Mouse (Mus musculus) gonadal fat pad, adult 2 months (tissue): Measurements from ENCODE around the gene Sys1. TPM values are rescaled to one million over a fixed set of nuclear protein-coding genes. Genes with fewer than 3 reads are reported as not detected.

Experiments used
- DNase-seq: peaks from one replicate; pipeline ENCODE4 v3.0.0-alpha.2; 2012; ENCODE audit warnings: low read depth
- polyA plus RNA-seq: library from polyadenylated mRNA; depleted of rRNA; stranded (reverse); fragments of >200 nt; gene quantifications from 2 replicates; pipeline ENCODE4 v1.2.3, GENCODE M21; 2012

Gene Sys1
- polyA plus RNA-seq, 1 experiment, result 94.8 TPM

GRCm38 (mm10) chr2:164497691-164498268 is 41.0 kb downstream of the Sys1 start:
- DNase-seq, result no peak

GRCm38 (mm10) chr2:164499317-164499716 is 42.6 kb downstream of the Sys1 start:
- no peak for DNase-seq

- no peak for DNase-seq
Measured at GRCm38 (mm10) chr2:164500511-164500910, 43.7 kb downstream of the Sys1 start.

GRCm38 (mm10) chr2:164504919-164505318 is 48.2 kb downstream of the Sys1 start:
- no peak for DNase-seq

- no peak for DNase-seq
Measured at GRCm38 (mm10) chr2:164505619-164506347, 49.0 kb downstream of the Sys1 start.

- no peak for DNase-seq
Measured at GRCm38 (mm10) chr2:164507811-164508210, 51.0 kb downstream of the Sys1 start.

- DNase-seq, result no peak
Measured at GRCm38 (mm10) chr2:164510621-164511190, 53.9 kb downstream of the Sys1 start.

GRCm38 (mm10) chr2:164512121-164512909 is 55.6 kb downstream of the Sys1 start:
- no peak for DNase-seq

- no peak for DNase-seq
Measured at GRCm38 (mm10) chr2:164513389-164513788, 56.6 kb downstream of the Sys1 start.

GRCm38 (mm10) chr2:164514916-164515315 is 58.2 kb downstream of the Sys1 start:
- no peak for DNase-seq

GRCm38 (mm10) chr2:164515897-164516296 is 59.1 kb downstream of the Sys1 start:
- no peak for DNase-seq

- DNase-seq, result no peak
Measured at GRCm38 (mm10) chr2:164516592-164516991, 59.8 kb downstream of the Sys1 start.

GRCm38 (mm10) chr2:164517485-164518221 is 60.9 kb downstream of the Sys1 start:
- DNase-seq, result no peak

GRCm38 (mm10) chr2:164518266-164519170 is 61.8 kb downstream of the Sys1 start:
- no peak for DNase-seq

GRCm38 (mm10) chr2:164519171-164519526 is 62.4 kb downstream of the Sys1 start:
- DNase-seq, result no peak

GRCm38 (mm10) chr2:164520782-164521181 is 64.0 kb downstream of the Sys1 start:
- no peak for DNase-seq

GRCm38 (mm10) chr2:164521841-164522240 is 65.1 kb downstream of the Sys1 start:
- DNase-seq, result no peak

GRCm38 (mm10) chr2:164522280-164522679 is 65.5 kb downstream of the Sys1 start:
- DNase-seq, result no peak

- no peak for DNase-seq
Measured at GRCm38 (mm10) chr2:164523301-164523773, 66.6 kb downstream of the Sys1 start.

GRCm38 (mm10) chr2:164528557-164528956 is 71.8 kb downstream of the Sys1 start:
- no peak for DNase-seq
